Mouse (Mus musculus) small intestine, adult 2 months (tissue): Measurements from ENCODE around the gene Tcp11l2.

Experiments used
- CTCF ChIP-seq: fragments of 200-500 bp; IDR thresholded peaks from 2 replicates; pipeline ENCODE4 v1.5.1; 2012; ENCODE audit warnings: low read depth, mild to moderate bottlenecking, control low read depth, inconsistent platforms, low read length, moderate library complexity, mixed read lengths; ENCODE audit not compliant: insufficient replicate concordance, insufficient read length; ENCODE audit errors: extremely low read depth
- POLR2A ChIP-seq: fragments of 200-500 bp; IDR thresholded peaks from 2 replicates; pipeline ENCODE4 v1.6.1; 2012; ENCODE audit warnings: low read depth, mild to moderate bottlenecking, control low read depth, inconsistent platforms, low read length, moderate library complexity

GRCm38 (mm10) chr10:84662138-84662537 lies 85.7 kb downstream of the Tcp11l2 start:
- no peak for TF ChIP-seq CTCF
- no peak for TF ChIP-seq POLR2A
